Mouse (Mus musculus) kidney, embryonic 16.5 days (tissue): ENCODE measurements around the gene Pde4d. TPM values are rescaled to one million over a fixed set of nuclear protein-coding genes. Genes with fewer than 3 reads are reported as not detected.

Source experiments
- ATAC-seq: fragments of 200-750 bp; cut with Nextera tagmentation; 2 replicates; pipeline ENCODE4 v1.8.0; 2017; ENCODE audit warnings: moderate TSS enrichment; ENCODE audit not compliant: low FRiP score, low TSS enrichment
- H3K27ac ChIP-seq: fragments of 300-500 bp; sonication (generic); 2 replicates; pipeline ENCODE4 v1.5.1; 2014; ENCODE audit warnings: low read length
- H3K27me3 ChIP-seq: fragments of 300-500 bp; sonication (generic); 2 replicates; pipeline ENCODE4 v1.6.1; 2014; ENCODE audit warnings: low read length, control low read depth, mixed read lengths; ENCODE audit not compliant: insufficient read depth
- H3K36me3 ChIP-seq: fragments of 300-500 bp; sonication (generic); 2 replicates; pipeline ENCODE4 v1.6.1; 2014; ENCODE audit warnings: low read length, control low read depth, mixed read lengths; ENCODE audit not compliant: insufficient read depth
- H3K4me1 ChIP-seq: fragments of 300-500 bp; sonication (generic); 2 replicates; pipeline ENCODE4 v1.6.1; 2014; ENCODE audit warnings: low read length, control low read depth, mixed read lengths; ENCODE audit not compliant: insufficient read depth
- H3K4me2 ChIP-seq: fragments of 300-500 bp; sonication (generic); replicated peaks from 2 replicates; pipeline ENCODE4 v1.6.1; 2014; ENCODE audit warnings: low read depth, low read length
- H3K4me3 ChIP-seq: fragments of 300-500 bp; sonication (generic); 2 replicates; pipeline ENCODE4 v1.5.1; 2014; ENCODE audit warnings: mild to moderate bottlenecking, low read length
- H3K9ac ChIP-seq: fragments of 300-500 bp; sonication (generic); replicated peaks from 2 replicates; pipeline ENCODE4 v1.6.1; 2014; ENCODE audit warnings: low read length
- H3K9me3 ChIP-seq: fragments of 300-500 bp; sonication (generic); 2 replicates; pipeline ENCODE4 v1.6.1; 2016; ENCODE audit warnings: low read length, control low read depth
- WGBS: fragments of 180-500 bp; shearing (Covaris S2); extraction: QIAGEN DNeasy Blood & Tissue Kit; methylation state at CpG from one replicate; pipeline ENCODE4 v1.1.7; 2014; 5-methylcytosine and 5-hydroxymethylcytosine counted together
- polyA plus RNA-seq: library from polyadenylated mRNA; unstranded; fragments of >200 nt; fragmentation: Nextera tagmentation; extraction: Ambion mirVana; gene quantifications from 2 replicates; pipeline ENCODE4 v1.2.1, GENCODE M21; 2015

Gene Pde4d
- polyA plus RNA-seq, 1 experiment from 2014 or later, result 11.1 TPM

DNA sequence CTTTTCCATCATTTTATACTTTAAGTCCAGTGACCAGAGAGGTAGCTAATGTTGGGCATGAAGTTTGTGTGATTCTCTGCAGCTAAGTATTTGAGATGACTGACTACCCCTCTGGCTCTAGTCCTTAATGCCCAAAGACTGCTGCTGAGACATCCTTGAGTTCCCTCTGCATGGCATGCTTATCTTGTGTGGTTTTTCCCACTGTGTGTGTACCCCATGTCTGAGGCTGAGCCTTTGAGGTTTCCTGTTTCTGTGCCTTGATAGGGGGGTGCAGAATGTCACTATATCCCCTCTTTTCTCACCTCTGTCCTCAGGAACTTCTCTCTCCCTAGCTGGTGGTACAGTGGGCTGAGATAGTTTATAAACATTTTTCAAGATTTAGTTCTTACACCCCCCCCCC, 14.1 kb upstream of the Pde4d start:
- no peaks in the 10 kb centered on the region for H3K36me3 ChIP-seq
- H3K27ac ChIP-seq, result no peak overlapping the region
- no peak overlapping the region for H3K9ac ChIP-seq
- no peaks in the 10 kb centered on the region for H3K27me3 ChIP-seq
- H3K4me1 ChIP-seq, result no peaks in the 10 kb centered on the region
- no peak for ATAC-seq
- H3K9me3 ChIP-seq, result no peaks in the 10 kb centered on the region
- H3K4me3 ChIP-seq, result no peak overlapping the region
- H3K4me2 ChIP-seq, result no peak overlapping the region

DNA sequence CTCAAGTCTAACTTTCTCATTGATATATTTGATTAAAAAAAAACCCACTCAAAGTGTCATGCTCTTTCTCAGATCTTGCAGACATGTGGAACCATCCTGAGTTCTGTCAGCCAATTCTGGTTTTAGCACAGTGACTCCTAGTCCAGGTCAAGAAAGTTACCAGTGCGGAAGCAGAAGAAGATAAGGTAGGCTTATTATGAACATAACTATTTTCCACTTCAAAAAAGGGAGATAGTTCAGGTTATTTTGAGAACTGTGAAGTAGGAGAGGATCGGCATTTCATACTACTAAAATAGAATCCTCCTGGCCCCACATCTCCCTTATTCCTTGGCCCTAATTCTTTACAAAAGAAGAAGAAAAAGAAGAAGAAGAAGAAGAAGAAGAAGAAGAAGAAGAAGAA, 12.3 kb upstream of the Pde4d start:
- H3K36me3 ChIP-seq, result no peaks in the 10 kb centered on the region
- 79% methylated on average over 2 of the region's 2 CpGs for WGBS
- ATAC-seq, result no peak
- no peaks in the 10 kb centered on the region for H3K4me1 ChIP-seq
- H3K9ac ChIP-seq, result no peak overlapping the region
- H3K27me3 ChIP-seq, result no peaks in the 10 kb centered on the region
- H3K4me3 ChIP-seq, result no peak overlapping the region
- H3K4me2 ChIP-seq, result no peak overlapping the region
- H3K27ac ChIP-seq, result no peak overlapping the region
- H3K9me3 ChIP-seq, result no peaks in the 10 kb centered on the region

DNA sequence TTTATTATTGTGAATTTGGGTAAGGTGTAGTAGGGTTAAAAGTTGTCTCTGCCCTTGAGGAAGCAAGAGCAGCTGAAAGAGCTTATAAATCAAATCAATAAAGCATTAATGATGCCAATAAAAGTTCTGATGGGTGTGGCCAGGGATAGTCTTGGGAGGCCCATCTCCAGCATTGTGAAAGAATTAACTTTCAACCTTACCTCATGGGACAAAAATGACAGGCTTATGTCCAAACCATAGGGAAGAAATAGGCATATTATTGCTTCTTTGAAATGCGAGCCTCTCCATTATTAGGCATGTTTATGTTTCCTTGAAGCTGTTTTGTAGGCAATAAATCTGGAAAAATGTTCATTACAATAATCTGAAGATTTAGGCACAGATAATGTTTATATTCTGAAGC, 10.7 kb upstream of the Pde4d start:
- 68% methylated on average over 1 of the region's 1 CpGs for WGBS
- ATAC-seq, result no peak
- Histone ChIP-seq H3K27me3 (no peaks in the 10 kb centered on the region), H3K36me3 (no peaks in the 10 kb centered on the region), H3K4me1 (no peaks in the 10 kb centered on the region), H3K27ac (no peak overlapping the region), H3K4me3 (no peak overlapping the region), H3K9me3 (no peaks in the 10 kb centered on the region), H3K9ac (no peak overlapping the region), H3K4me2 (no peak overlapping the region)

DNA sequence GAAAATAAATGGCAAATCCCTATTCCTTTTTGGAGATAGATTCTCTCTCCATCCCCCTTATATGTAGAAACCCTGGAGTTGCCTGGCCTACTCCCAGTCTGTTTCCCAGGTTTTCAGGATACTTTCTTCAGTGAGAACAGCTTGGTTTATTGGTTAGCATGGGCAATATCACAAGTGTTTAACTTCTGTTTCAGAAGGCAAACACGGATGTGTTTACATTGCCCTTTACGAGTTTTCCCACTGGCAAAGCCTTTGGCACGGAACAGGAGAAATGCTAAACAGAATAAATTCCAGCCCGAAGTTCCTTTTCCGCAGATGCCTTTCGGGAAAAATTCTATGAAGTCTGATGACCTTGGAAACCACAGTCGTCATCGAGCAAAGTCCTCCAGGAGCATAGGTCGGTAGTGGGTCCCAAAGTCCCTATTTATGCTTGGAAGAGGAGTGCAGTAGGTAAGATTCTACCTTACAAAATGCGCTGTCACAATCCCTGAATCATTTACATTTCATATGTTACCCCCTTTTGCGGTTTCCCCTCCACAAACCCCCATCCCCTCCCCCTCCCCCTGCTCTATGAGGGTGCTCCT, 1.3 kb upstream of the Pde4d start:
- H3K9me3 ChIP-seq, result no peaks in the 10 kb centered on the region
- no peak overlapping the region for H3K4me3 ChIP-seq
- no peak for ATAC-seq
- WGBS, result 65% methylated on average over 11 of the region's 11 CpGs
- no peak overlapping the region for H3K27ac ChIP-seq
- H3K27me3 ChIP-seq, result no peaks in the 10 kb centered on the region
- no peaks in the 10 kb centered on the region for H3K36me3 ChIP-seq
- H3K4me1 ChIP-seq, result peaks cover 13% of the 10 kb centered on the region
- H3K9ac ChIP-seq, result no peak overlapping the region
- H3K4me2 ChIP-seq, result no peak overlapping the region

DNA sequence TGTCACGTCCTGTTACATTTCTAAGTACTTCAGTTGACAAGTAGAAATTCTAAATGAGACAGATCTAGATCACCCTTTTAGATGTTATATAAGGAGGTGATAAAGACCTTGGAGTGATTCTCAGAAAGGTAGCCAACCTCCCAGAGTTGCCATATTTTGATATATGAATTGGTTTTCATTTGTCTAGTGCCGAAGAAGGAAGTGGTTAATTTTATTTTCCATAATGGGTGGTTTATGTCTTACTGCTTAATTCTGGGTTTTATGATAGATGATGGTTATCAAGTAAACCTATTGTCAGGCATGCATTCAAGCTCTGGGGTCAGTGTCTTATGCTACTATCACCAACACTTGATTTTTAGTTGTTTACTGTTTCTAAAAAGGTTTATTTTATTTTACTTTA, 1.4 kb downstream of the Pde4d start:
- Histone ChIP-seq H3K27me3 (no peaks in the 10 kb centered on the region), H3K9ac (no peak overlapping the region), H3K4me2 (no peak overlapping the region), H3K4me3 (no peak overlapping the region), H3K27ac (no peak overlapping the region), H3K9me3 (no peaks in the 10 kb centered on the region), H3K36me3 (no peaks in the 10 kb centered on the region), H3K4me1 (peaks cover 13% of the 10 kb centered on the region)
- no peak for ATAC-seq
- WGBS, result 84% methylated on average over 2 of the region's 2 CpGs

DNA sequence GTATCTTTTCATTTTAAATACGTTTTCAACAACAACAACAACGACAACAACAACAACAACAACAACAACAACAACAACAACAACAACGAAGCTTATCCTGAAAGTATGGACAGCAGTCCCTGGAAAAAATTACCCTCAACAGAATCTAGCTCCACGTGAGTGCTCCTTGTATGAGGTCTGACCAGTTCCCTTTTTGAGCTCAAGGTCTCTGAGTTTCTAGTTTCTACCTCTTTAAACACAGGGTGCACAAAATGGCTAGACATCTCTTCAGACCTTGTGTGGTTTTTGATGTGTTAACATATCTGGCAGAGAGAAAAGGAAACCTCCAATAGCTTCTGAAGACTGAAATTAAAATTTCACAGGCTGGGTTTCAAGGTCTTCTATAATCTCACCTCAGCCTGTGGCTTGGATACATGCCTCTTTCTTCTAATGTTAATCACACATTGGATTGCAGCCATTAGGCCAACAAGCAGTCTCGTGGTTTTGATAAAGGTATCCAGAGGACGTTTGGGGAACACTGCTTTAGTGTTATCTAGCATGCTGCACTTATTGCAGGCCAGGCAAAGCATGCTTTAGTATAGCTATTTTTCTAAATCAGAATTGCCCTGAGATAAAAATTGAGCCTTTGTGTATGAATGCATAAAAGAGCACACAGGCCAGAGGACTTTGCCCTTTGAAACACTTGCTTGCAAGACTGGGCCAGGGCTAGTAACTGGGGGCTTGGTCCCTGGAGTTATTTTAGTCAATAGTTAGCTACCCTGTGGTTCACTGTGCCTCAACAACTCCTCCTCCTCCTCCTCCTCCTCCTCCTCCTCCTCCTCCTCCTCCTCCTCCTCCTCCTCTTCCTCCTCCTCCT, 3.5 kb downstream of the Pde4d start:
- no peaks in the 10 kb centered on the region for H3K9me3 ChIP-seq
- no peak overlapping the region for H3K4me2 ChIP-seq
- WGBS, result 81% methylated on average over 6 of the region's 6 CpGs
- no peaks in the 10 kb centered on the region for H3K36me3 ChIP-seq
- H3K4me3 ChIP-seq, result no peak overlapping the region
- no peak for ATAC-seq
- peaks cover 13% of the 10 kb centered on the region for H3K4me1 ChIP-seq
- no peak overlapping the region for H3K9ac ChIP-seq
- H3K27ac ChIP-seq, result no peak overlapping the region
- no peaks in the 10 kb centered on the region for H3K27me3 ChIP-seq

DNA sequence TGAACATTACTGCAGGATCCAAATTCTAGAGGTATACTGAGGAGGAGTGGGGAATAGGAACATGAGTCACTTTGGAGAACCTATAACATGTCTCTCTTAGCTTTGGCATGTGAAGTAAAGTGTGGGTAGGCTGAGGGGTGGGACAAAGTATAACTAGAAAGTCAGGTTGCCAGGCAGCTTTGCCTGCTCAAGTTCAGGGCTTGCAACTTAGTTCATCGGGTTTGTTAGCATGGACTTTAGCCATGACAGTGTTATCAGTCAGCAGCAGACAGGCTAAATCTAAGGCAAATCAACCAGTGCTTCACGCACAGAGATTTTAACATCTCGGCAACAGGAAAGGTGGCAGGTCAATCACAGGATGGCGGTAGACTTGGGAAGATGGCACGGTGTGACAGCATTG, 12.8 kb downstream of the Pde4d start:
- H3K9ac ChIP-seq, result no peak overlapping the region
- H3K4me2 ChIP-seq, result no peak overlapping the region
- H3K4me1 ChIP-seq, result no peaks in the 10 kb centered on the region
- no peaks in the 10 kb centered on the region for H3K36me3 ChIP-seq
- H3K9me3 ChIP-seq, result no peaks in the 10 kb centered on the region
- WGBS, result 90% methylated on average over 5 of the region's 5 CpGs
- no peak for ATAC-seq
- no peak overlapping the region for H3K4me3 ChIP-seq
- no peak overlapping the region for H3K27ac ChIP-seq
- no peaks in the 10 kb centered on the region for H3K27me3 ChIP-seq

DNA sequence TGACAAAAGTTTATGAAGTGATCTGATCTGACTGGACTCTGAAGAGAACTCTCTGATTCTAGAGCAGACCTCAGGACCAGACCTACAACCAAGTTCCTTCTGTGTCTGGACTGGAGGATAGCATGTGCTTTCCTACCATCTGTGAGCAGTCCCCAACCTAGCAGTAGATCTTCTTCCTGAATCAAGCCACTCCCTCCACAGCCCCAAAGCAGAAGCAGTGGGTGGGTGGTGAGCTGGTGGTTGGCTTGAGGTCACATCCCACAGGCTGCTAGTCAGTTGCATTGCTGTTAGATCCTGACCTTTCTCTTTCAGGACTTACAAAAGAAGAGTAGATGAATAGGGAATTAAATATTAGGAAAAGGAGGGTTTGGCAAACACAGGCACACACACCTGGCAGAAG, 16.0 kb downstream of the Pde4d start:
- no peaks in the 10 kb centered on the region for H3K36me3 ChIP-seq
- H3K27me3 ChIP-seq, result no peaks in the 10 kb centered on the region
- H3K4me1 ChIP-seq, result no peaks in the 10 kb centered on the region
- H3K27ac ChIP-seq, result no peak overlapping the region
- no peak overlapping the region for H3K9ac ChIP-seq
- H3K4me3 ChIP-seq, result no peak overlapping the region
- H3K4me2 ChIP-seq, result no peak overlapping the region
- no peak for ATAC-seq
- no peaks in the 10 kb centered on the region for H3K9me3 ChIP-seq

DNA sequence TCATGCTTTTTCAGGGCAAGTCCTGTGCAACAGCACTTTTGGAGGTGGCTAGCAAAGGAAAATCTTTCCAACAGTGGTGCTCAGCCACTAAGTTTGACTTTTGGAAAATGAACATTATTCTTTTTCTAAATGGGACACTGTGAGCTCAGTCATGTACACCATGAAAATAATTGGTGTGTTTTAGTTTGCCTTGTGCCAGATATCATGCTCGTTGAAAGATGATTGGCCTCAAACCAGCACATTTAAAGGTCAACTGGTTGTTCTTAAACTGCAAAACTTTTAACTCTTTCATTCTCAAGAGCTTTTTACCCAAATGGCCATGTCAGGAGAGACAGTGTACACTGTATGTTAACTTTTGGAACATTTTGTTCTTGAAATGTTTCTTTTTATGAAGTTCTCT, 17.3 kb downstream of the Pde4d start:
- H3K27ac ChIP-seq, result no peak overlapping the region
- ATAC-seq, result no peak
- no peak overlapping the region for H3K9ac ChIP-seq
- no peak overlapping the region for H3K4me2 ChIP-seq
- 45% methylated on average over 1 of the region's 1 CpGs for WGBS
- no peak overlapping the region for H3K4me3 ChIP-seq
- no peaks in the 10 kb centered on the region for H3K9me3 ChIP-seq
- H3K36me3 ChIP-seq, result no peaks in the 10 kb centered on the region
- no peaks in the 10 kb centered on the region for H3K27me3 ChIP-seq
- no peaks in the 10 kb centered on the region for H3K4me1 ChIP-seq

DNA sequence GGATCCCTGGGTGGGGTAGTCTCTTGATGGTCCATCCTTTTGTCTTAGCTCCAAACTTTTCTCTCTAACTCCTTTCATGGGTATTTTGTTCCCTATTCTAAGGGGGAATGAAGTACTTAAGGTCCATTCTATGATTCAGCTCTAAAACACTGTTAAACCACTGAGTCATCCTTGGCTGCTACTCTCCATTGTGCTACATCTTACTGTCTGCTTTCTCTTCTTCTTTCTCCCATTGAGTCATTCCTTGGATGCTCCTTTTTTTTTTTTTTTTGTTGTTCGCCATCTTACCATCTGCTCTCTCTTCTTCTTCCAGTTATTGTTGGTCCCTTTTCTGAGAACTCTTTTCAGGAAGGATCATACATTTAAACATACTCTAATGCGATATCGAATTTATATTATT, 30.7 kb downstream of the Pde4d start:
- Histone ChIP-seq H3K9me3 (no peaks in the 10 kb centered on the region), H3K27ac (no peak overlapping the region), H3K4me2 (no peak overlapping the region), H3K4me1 (no peaks in the 10 kb centered on the region), H3K9ac (no peak overlapping the region), H3K36me3 (no peaks in the 10 kb centered on the region), H3K4me3 (no peak overlapping the region), H3K27me3 (no peaks in the 10 kb centered on the region)
- 89% methylated on average over 3 of the region's 3 CpGs for WGBS
- no peak for ATAC-seq
